Mouse (Mus musculus): ENCODE data around the gene Mapk12. TPM values are rescaled to one million over a fixed set of nuclear protein-coding genes. Genes with fewer than 3 reads are reported as not detected.
A peak's percentile ranks its signal among the peaks of the same experiment; 100 is the strongest.

Mapk12 gene
- total RNA-seq, 2 experiments from 2014 or later, result 91.5 to 104 TPM

DNA sequence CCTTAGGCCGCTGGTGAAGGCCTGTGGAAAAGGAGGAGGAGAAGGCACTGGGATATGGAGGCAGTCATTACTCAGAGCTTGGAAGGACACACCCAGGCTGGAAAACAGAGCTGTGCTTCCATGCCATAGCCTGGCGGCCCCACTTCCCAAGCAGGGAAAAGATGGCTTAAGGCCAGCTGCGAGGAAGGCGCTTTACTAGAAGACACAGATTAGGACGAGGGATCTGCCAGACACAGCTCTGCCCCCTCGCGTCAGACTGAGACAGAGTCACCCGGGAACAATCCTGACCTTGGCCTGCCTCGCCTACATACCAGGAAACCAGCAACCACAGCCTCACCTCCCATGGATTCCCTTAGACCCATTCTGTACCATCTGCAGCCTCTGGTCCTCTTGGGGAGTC, 30.4 kb downstream of the Mapk12 start:
- intact Hi-C loops (cut with DNase I; ENCODE audit: low total_unique reads), result no loop called here
- DNase-seq, result no peak

DNA sequence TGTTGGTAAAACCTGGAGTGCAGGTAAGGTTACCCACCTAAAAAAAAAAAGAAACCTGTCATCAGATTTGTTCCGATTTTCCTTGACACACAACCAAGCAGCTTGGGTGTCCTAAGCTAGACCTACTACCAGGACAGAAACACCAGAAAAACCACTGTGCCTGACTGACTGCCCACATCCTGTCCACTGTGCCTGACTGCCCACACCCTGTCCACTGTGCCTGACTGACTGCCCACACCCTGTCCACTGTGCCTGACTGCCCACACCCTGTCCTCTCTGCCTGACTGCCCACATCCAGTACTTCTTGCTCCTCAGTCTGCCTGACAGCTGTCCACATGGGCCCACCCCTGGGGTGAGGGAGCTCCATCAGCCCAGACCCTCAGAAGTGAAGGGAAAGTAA, 33.5 kb downstream of the Mapk12 start:
- intact Hi-C loops (cut with DNase I; ENCODE audit: low total_unique reads), result no loop called here
- no peak for DNase-seq

DNA sequence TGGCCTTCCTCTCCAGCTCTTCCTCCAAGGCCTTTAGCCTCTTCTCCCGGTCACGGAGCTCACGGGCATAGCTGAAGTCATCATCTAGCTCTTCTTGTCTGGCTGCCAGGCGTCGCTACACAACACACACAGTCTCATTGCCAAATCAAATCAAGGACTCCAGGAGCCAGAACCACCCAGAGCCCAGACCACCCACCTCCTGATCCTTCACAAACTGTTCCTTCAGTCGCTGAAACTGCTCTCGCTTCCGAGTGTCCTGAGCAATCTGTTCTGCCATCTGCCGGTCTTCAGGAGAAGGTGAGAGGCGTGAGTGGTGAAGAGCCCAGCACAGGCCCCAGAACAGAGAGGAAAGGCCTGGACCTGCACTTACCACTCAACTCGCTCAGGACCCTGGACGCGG, 34.4 kb downstream of the Mapk12 start:
- DNase-seq, result no peak
- intact Hi-C loops (cut with DNase I; ENCODE audit: low total_unique reads), result no loop called here

DNA sequence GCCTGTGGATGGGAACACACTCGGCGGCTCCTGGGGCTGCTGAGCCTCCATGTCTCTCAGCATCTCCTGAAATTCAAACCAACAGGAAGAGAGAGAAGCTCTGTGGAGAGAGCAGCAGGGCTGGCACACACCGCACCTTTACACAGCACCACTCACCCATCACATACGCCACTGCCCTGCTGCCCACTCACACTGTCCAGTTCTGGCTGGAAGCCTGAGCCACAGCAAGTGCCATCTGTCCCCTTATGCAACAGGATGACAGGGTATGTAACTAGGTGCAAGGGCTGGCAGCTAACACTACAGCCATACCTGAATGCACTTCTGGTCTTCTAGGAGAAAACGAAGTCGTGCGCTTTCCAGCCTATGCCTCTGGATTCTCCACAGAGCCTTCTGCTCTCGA, 36.1 kb downstream of the Mapk12 start:
- intact Hi-C loops (cut with DNase I; ENCODE audit: low total_unique reads), result no loop called here
- no peak for DNase-seq

DNA sequence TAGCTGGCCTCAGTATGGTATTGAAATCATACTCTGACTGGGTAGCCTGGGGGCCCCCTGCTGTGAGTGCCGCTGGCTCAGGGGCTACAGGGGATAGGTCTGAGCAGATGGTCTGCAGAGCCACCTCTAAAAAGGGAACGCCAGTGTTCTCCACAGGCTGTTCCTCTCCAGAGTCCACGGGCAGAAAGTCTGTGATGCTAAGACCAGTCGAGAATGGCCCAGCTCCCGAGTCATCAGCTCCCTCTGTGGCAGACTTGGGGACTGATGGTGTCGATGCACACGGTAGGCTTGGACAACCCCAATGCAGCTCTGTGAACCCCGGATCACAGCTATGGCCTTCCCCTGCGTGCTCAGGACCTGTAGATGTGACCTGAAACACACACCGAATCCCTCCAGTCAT, 36.6 kb downstream of the Mapk12 start:
- no peak for DNase-seq
- intact Hi-C loops (cut with DNase I; ENCODE audit: low total_unique reads), result no loop called here

DNA sequence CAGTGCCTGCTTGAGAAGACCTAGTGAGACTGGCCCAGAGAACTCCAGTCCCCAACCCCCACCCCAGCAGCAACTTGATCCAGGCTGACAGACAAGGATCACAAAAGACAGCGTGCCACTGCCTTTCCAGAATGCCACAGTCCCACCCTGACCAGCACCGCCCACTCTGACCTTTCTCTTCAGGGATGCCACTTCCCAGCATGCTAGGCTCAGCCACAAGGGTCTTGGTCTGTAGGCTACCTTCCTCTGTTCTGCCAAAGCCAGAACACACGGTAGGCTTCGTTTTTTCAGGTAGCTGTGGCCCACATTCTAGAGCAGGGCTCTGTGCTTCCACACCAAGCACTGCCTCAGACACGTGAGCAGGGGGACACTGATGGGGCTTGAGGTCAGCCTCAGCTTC, 37.9 kb downstream of the Mapk12 start:
- intact Hi-C loops (cut with DNase I; ENCODE audit: low total_unique reads), result no loop called here
- no peak for DNase-seq

DNA sequence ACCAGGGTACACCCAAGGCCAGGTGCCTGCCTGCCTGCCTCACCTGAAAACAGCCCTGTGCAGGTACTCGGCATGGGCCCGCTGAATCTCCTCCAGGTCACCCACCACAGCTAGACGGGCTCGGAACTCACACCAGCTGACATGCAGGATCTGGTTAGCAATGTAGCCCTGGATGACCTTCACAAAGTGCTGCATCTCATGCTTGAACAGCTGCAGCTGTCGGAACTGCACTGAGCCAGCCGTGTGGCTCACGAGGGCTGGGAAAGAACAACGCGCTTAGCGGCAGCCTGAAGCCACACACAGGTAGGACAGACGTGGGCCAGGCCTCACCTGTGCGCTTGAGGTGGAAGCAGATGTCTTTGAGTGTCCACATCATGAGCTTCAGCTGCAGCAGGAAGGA, 39.7 kb downstream of the Mapk12 start:
- DNase-seq, result peak; percentile 32
- intact Hi-C loops (cut with DNase I; ENCODE audit: low total_unique reads), result no loop called here

DNA sequence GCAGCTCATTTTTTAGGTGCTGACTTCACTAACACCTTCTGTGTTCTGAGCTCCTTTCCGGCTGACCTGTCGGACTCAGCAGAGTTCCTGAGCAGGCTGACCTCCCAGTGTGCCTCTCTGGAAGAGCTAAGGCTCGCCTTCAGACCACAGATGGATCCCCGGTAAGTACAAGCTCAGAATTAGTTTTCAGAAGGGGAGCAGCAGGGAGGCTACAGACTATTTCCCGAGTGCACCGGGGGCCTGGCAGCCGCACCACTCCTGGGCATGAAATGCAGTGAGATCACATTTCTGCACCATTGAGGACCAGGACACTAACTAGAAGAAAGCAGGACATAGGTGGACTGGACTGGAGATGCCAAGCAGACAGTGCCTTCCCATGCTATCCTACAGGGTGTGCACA, 41.9 kb downstream of the Mapk12 start:
- no peak for DNase-seq
- intact Hi-C loops (cut with DNase I; ENCODE audit: low total_unique reads), result no loop called here

DNA sequence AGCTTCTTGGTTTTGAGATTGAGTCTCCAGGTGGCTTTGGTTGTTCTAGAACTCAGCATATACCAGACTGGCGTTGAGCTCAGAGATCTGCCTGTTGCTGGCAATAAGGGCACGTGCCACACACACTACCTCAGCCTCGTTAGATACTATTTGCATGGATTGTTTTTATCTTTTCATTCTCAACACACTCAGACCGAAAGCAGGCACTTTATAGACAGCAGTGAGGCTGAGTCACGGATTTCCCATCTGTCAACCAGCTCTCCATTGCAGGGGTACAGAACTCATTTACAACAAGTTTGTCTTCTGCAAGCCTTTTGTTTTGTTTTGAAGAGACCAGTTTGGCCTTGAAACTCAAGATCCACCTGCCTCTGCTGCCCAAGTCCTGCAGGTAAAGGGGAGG, 43.1 kb downstream of the Mapk12 start:
- intact Hi-C loops (cut with DNase I; ENCODE audit: low total_unique reads), result no loop called here
- DNase-seq, result no peak

DNA sequence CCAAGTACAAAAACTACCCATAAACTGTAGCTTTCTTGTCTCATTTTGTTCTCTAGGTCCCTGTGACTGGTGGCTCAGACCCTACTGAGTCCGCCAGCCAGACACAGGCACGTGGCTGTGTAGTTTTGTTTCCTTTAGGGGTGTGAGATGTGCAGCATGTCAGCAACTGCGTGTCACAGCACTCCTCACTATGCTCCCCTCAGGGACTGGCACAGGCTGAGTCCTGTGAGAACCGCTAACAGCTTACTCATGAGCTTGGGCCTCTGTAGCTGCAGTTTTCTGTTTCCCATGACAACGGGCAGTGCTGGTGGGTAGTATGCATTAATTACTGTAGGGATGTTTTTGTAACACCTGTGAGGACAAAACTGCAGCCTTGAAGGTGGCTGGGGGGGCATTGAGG, 48.3 kb downstream of the Mapk12 start:
- intact Hi-C loops (cut with DNase I; ENCODE audit: low total_unique reads), result no loop called here
- no peak for DNase-seq

DNA sequence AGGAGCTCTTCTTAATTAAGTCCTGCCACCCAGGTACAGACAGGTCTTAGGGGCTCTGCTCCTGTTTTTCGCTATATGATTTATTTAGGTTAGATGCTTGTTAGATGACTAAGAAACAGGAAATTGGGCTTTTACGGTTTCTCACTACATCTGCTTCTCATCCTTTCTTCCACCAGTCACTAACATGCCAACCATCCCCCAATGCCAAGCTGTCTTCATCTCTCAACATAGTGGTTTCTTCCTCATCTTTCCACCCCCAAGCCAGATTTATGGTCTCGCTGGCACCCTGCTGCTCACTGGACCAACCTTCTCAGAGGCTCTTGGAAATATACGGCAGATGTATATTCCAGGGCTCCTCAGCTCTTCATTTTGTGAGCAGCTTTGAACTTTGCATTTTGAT, 49.8 kb downstream of the Mapk12 start:
- intact Hi-C loops (cut with DNase I; ENCODE audit: low total_unique reads), result no loop called here
- DNase-seq, result no peak

DNA sequence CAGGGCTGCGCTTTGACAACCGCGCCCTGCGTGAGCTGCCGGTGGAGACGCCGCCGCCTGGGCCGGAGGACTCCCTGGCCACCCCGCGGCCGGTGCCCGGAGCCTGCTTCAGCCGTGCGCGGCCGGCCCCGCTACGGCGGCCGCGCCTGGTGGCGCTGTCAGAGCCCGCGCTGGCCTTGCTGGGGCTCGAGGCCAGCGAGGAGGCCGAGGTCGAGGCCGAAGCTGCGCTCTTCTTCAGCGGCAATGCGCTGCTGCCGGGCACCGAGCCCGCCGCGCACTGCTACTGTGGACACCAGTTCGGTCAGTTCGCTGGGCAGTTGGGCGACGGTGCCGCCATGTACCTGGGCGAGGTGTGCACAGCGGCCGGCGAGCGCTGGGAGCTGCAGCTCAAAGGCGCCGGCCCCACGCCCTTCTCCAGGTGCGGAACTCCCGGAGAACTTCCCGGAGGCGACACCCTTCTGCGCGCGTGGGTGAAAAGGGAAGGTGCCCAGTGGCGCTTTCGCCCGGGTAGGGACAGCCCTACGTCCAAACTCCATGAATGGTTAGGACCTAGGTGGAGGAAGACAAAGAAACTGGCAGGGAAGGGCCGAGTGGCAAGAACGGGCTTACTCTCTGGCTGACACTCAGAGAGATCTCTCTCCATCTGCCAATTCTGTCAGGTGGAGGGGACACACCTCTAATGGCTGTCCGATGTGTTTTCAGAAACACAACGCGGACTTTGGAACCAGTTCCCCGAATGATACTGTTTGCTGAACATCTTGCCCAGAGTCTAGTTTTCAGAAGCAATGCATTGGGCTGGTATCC, 51.1 kb downstream of the Mapk12 start:
- peak; percentile 39 for DNase-seq
- intact Hi-C loops (cut with DNase I; ENCODE audit: low total_unique reads), result no loop called here

DNA sequence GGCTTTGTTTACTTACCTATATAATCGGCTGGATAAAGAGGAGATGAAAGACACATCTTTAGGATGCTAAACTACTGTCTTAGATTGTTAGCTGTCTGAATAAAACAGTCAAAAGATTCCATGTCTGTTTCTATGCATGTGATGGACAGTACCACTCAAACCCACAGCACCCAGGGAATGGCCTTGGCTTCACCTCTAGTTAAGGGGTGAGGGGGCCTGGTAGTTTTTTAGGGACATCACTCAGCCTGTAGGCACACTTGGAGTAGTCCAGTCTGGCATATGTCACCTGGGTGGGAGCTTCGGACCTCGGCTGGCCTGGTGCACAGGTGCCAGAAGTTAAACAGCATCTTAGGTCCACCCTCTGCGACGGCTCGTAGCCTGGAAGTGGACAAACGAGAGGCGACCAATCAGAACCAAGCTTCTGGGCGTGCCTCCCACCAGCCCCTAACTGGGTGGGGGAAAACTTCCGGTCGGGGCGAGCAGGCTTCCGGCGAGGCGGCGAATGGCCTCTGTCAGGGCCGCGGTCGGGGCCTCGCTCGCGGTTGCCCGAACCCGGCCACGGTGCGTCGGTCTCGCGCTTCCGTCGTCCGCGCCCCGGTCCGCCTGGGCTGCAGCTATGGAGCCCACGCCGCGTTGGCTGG, 51.8 kb downstream of the Mapk12 start, which contains the start of gene Selenoo:
Selenoo (plus strand) TSS at position 478 of the 641 bp plus-strand sequence.
- intact Hi-C loops (cut with DNase I; ENCODE audit: low total_unique reads), result no loop called here
- DNase-seq, result peak; percentile 93

DNA sequence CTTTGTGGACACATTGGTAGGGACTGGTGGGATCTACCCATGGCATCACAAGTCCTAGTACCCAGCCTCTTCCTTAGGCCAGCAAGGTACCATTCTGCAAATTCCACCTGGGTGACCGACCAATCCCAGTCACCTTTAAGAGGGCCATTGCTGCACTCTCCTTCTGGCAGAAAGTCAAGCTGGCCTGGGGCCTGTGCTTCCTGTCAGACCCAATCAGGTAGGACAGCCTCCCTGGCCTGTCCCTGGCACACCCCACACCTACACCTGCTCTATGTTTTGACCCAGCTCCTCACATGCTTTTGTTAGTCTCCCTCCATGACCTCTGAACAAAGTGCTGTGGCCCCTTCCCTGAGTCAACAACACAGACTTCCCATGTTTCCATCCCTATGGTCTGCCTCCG, 55.7 kb downstream of the Mapk12 start:
- intact Hi-C loops (cut with DNase I; ENCODE audit: low total_unique reads), result no loop called here
- no peak for DNase-seq

DNA sequence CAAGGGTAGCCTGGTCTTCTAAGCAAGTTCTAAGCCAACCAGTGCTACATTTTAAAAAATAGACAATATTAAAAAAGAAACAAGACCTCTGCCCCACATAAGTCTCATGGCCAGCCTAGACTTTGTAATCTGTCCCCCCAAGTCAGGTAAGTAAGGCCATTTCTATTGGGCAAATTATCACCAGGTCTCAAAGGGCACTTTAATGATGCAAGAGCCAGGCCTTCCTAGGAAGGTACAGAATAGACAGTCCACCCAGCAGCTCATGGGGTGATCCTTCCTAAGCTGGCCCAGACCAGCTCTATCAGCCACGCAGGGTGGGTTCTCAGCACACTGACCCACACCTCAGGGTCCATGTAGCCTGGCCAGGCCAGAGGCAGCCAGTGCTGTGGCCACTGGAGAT, 56.6 kb downstream of the Mapk12 start:
- intact Hi-C loops (cut with DNase I; ENCODE audit: low total_unique reads), result no loop called here
- DNase-seq, result no peak

Small RNA genes lying within 50 kb of the gene (microRNA-seq; reads per million reads assigned to microRNA genes)
- gene Mir6958, result 0 to 2.2 reads per million in 2 experiments
- gene Mir7118, result 0 reads per million in 2 experiments

Other genes with a start within 250 kb of the Mapk12 start
- gene Ttll8, start 186.3 kb downstream of the Mapk12 start, total RNA-seq (2021), result not detected
- gene Mlc1, start 161.7 kb downstream of the Mapk12 start, total RNA-seq (2021), result under 1 TPM; 0.10 to 0.11 TPM
- gene Mov10l1, start 157.8 kb downstream of the Mapk12 start, total RNA-seq (2021), result not detected
- gene Panx2, start 81.0 kb downstream of the Mapk12 start, total RNA-seq (2021), result under 1 TPM in 1 of 2 experiments, not detected in 1; 0.27 TPM
- 10 to 100 TPM; 20.4 to 23.6 TPM for gene Trabd, start 65.6 kb downstream of the Mapk12 start, total RNA-seq (2021)
- gene Selenoo, start 51.6 kb downstream of the Mapk12 start, total RNA-seq (2021), result 10 to 100 TPM in 1 of 2 experiments, 1 to 10 TPM in 1; 9.8 to 10.1 TPM
- gene Tubgcp6, start 17.6 kb downstream of the Mapk12 start, total RNA-seq (2021), result 1 to 10 TPM; 7.2 to 7.3 TPM
- gene Hdac10, start 12.0 kb downstream of the Mapk12 start, total RNA-seq (2021), result 1 to 10 TPM; 5.6 to 6.2 TPM
- gene Mapk11, start 8.9 kb upstream of the Mapk12 start, total RNA-seq (2021), result 1 to 10 TPM; 1.7 TPM
- gene Plxnb2, start 40.1 kb upstream of the Mapk12 start, total RNA-seq (2021), result 10 to 100 TPM; 20.9 to 23.8 TPM
- 1 to 10 TPM; 4.1 to 5.4 TPM for gene Dennd6b, start 55.8 kb upstream of the Mapk12 start, total RNA-seq (2021)
- gene Ppp6r2, start 70.8 kb upstream of the Mapk12 start, total RNA-seq (2021), result 10 to 100 TPM; 56.2 to 57.3 TPM
- gene Sbf1, start 174.6 kb upstream of the Mapk12 start, total RNA-seq (2021), result 10 to 100 TPM; 51.2 to 51.5 TPM
- not detected for gene Adm2, start 182.0 kb upstream of the Mapk12 start, total RNA-seq (2021)
- gene Miox, start 193.7 kb upstream of the Mapk12 start, total RNA-seq (2021), result not detected
- gene Lmf2, start 215.0 kb upstream of the Mapk12 start, total RNA-seq (2021), result 10 to 100 TPM; 16.9 to 18.3 TPM
- gene Ncaph2, start 215.0 kb upstream of the Mapk12 start, total RNA-seq (2021), result 10 to 100 TPM; 39.0 to 40.8 TPM
- gene Sco2, start 233.1 kb upstream of the Mapk12 start, total RNA-seq (2021), result 10 to 100 TPM; 15.2 to 15.3 TPM
- gene Tymp, start 236.3 kb upstream of the Mapk12 start, total RNA-seq (2021), result under 1 TPM; 0.25 to 0.64 TPM
- 1 to 10 TPM in 1 of 2 experiments, under 1 TPM in 1; 0.44 to 1.0 TPM for gene Odf3b, start 238.6 kb upstream of the Mapk12 start, total RNA-seq (2021)
- not detected for gene Klhdc7b, start 244.2 kb upstream of the Mapk12 start, total RNA-seq (2021)

Measured in gastrocnemius, postnatal 14 days (tissue).